Mouse (Mus musculus): ENCODE measurements around the gene Stk32b.

The Stk32b gene

GRCm38 (mm10) chr5:37664962-37665361 lies 52.0 kb downstream of the Stk32b start:
- DNase-seq (ENCODE audit: extremely low spot score, low spot score): no peak

GRCm38 (mm10) chr5:37659177-37659576 lies 57.8 kb downstream of the Stk32b start:
- no peak for DNase-seq (ENCODE audit: extremely low spot score, low spot score)

- no peak for DNase-seq (ENCODE audit: extremely low spot score, low spot score)
Measured at GRCm38 (mm10) chr5:37657741-37658140, 59.2 kb downstream of the Stk32b start.

GRCm38 (mm10) chr5:37655208-37655607 lies 61.8 kb downstream of the Stk32b start:
- no peak for DNase-seq (ENCODE audit: extremely low spot score, low spot score)

GRCm38 (mm10) chr5:37650681-37651211 lies 66.2 kb downstream of the Stk32b start:
- DNase-seq (ENCODE audit: extremely low spot score, low spot score): no peak

GRCm38 (mm10) chr5:37650089-37650601 lies 66.8 kb downstream of the Stk32b start:
- no peak for DNase-seq (ENCODE audit: extremely low spot score, low spot score)

- no peak for DNase-seq (ENCODE audit: extremely low spot score, low spot score)
Measured at GRCm38 (mm10) chr5:37644082-37644481, 72.9 kb downstream of the Stk32b start.

GRCm38 (mm10) chr5:37642486-37642885 lies 74.5 kb downstream of the Stk32b start:
- no peak for DNase-seq (ENCODE audit: extremely low spot score, low spot score)

GRCm38 (mm10) chr5:37634791-37635190 lies 82.2 kb downstream of the Stk32b start:
- no peak for DNase-seq (ENCODE audit: extremely low spot score, low spot score)

- no peak for DNase-seq (ENCODE audit: extremely low spot score, low spot score)
Measured at GRCm38 (mm10) chr5:37627437-37628163, 89.4 kb downstream of the Stk32b start.

- DNase-seq (ENCODE audit: extremely low spot score, low spot score): no peak
Measured at GRCm38 (mm10) chr5:37611874-37612273, 105.1 kb downstream of the Stk32b start.

- no peak for DNase-seq (ENCODE audit: extremely low spot score, low spot score)
Measured at GRCm38 (mm10) chr5:37599566-37599965, 117.4 kb downstream of the Stk32b start.

GRCm38 (mm10) chr5:37598271-37598670 lies 118.7 kb downstream of the Stk32b start:
- DNase-seq (ENCODE audit: extremely low spot score, low spot score): no peak

- DNase-seq (ENCODE audit: extremely low spot score, low spot score): no peak
Measured at GRCm38 (mm10) chr5:37592411-37592810, 124.6 kb downstream of the Stk32b start.

GRCm38 (mm10) chr5:37587861-37588260 lies 129.1 kb downstream of the Stk32b start:
- no peak for DNase-seq (ENCODE audit: extremely low spot score, low spot score)

- no peak for DNase-seq (ENCODE audit: extremely low spot score, low spot score)
Measured at GRCm38 (mm10) chr5:37586071-37586470, 130.9 kb downstream of the Stk32b start.

- DNase-seq (ENCODE audit: extremely low spot score, low spot score): no peak
Measured at GRCm38 (mm10) chr5:37575427-37575826, 141.5 kb downstream of the Stk32b start.

- DNase-seq (ENCODE audit: extremely low spot score, low spot score): peak; percentile 29
Measured at GRCm38 (mm10) chr5:37557274-37557815, 159.6 kb downstream of the Stk32b start.

GRCm38 (mm10) chr5:37554231-37554630 lies 162.7 kb downstream of the Stk32b start:
- DNase-seq (ENCODE audit: extremely low spot score, low spot score): no peak

- no peak for DNase-seq (ENCODE audit: extremely low spot score, low spot score)
Measured at GRCm38 (mm10) chr5:37551649-37552048, 165.3 kb downstream of the Stk32b start.

GRCm38 (mm10) chr5:37535726-37536293 lies 181.2 kb downstream of the Stk32b start:
- DNase-seq (ENCODE audit: extremely low spot score, low spot score): no peak

- DNase-seq (ENCODE audit: extremely low spot score, low spot score): no peak
Measured at GRCm38 (mm10) chr5:37535227-37535626, 181.7 kb downstream of the Stk32b start.

Data from neural tube, embryonic 10.5 days (tissue).